Mouse (Mus musculus) layer of hippocampus, adult 11-12 months (tissue): ENCODE measurements around the gene Xlr.

ENCODE experiments used
- DNase-seq: peaks from one replicate; pipeline ENCODE4 v3.0.0; 2022; ENCODE audit warnings: low spot score

The Xlr gene

GRCm38 (mm10) chrX:53797519-53797918 lies at the start of gene Xlr:
Gene Xlr (minus strand): TSS chrX:53797706.
- DNase-seq, result peak; percentile 7

GRCm38 (mm10) chrX:53799074-53799473 lies 1.6 kb upstream of the Xlr start:
- DNase-seq, result no peak

- no peak for DNase-seq
Measured at GRCm38 (mm10) chrX:53776276-53776675, 21.2 kb downstream of the Xlr start, which contains the start of gene Zfp36l3. Gene Zfp36l3 (minus strand): TSS chrX:53776394.

- no peak for DNase-seq
Measured at GRCm38 (mm10) chrX:53757736-53758135, 39.8 kb downstream of the Xlr start, which contains the start of gene 1700013H16Rik. Gene 1700013H16Rik (minus strand): TSS chrX:53757831.

- no peak for DNase-seq
Measured at GRCm38 (mm10) chrX:53752851-53753250, 44.7 kb downstream of the Xlr start.

GRCm38 (mm10) chrX:53728967-53729366 lies 68.5 kb downstream of the Xlr start:
- DNase-seq, result no peak
